Mouse (Mus musculus) limb, embryonic 14.5 days (tissue): Measurements from ENCODE around the gene Hps1. TPM values are rescaled to one million over a fixed set of nuclear protein-coding genes. Genes with fewer than 3 reads are reported as not detected.

ENCODE experiments used
- ATAC-seq: fragments of 200-750 bp; cut with Nextera tagmentation; 2 replicates; pipeline ENCODE4 v1.8.0; 2017; ENCODE audit warnings: low read depth, moderate number of reproducible peaks, moderate TSS enrichment; ENCODE audit not compliant: low FRiP score
- DNase-seq: peaks from one replicate; pipeline ENCODE4 v3.0.0-alpha.2; 2015; ENCODE audit warnings: low spot score
- H3K27ac ChIP-seq: fragments of 300-500 bp; sonication (generic); replicated peaks from 2 replicates; pipeline ENCODE4 v1.5.1; 2014; ENCODE audit warnings: low read depth, mild to moderate bottlenecking, low read length, moderate library complexity, mixed read lengths
- H3K27me3 ChIP-seq: fragments of 300-500 bp; sonication (generic); 2 replicates; pipeline ENCODE4 v1.6.1; 2014; ENCODE audit warnings: low read length, mixed read lengths; ENCODE audit not compliant: control insufficient read depth, insufficient read depth
- H3K36me3 ChIP-seq: fragments of 300-500 bp; sonication (generic); 2 replicates; pipeline ENCODE4 v1.6.1; 2014; ENCODE audit warnings: mild to moderate bottlenecking, low read length, moderate library complexity, mixed read lengths; ENCODE audit not compliant: control insufficient read depth, insufficient read depth
- H3K4me1 ChIP-seq: fragments of 300-500 bp; sonication (generic); 2 replicates; pipeline ENCODE4 v1.6.1; 2014; ENCODE audit warnings: antibody characterized with exemption, low read length, mixed read lengths; ENCODE audit not compliant: control insufficient read depth, insufficient read depth
- H3K4me2 ChIP-seq: fragments of 300-500 bp; sonication (generic); replicated peaks from 2 replicates; pipeline ENCODE4 v1.6.1; 2014; ENCODE audit warnings: low read depth, mild to moderate bottlenecking, low read length, moderate library complexity; ENCODE audit not compliant: severe bottlenecking
- H3K4me3 ChIP-seq: fragments of 300-500 bp; sonication (generic); replicated peaks from 2 replicates; pipeline ENCODE4 v1.5.1; 2014; ENCODE audit warnings: low read length
- H3K9ac ChIP-seq: fragments of 300-500 bp; sonication (generic); 2 replicates; pipeline ENCODE4 v1.6.1; 2014; ENCODE audit warnings: mild to moderate bottlenecking, low read depth, low read length, moderate library complexity; ENCODE audit not compliant: severe bottlenecking
- H3K9me3 ChIP-seq: fragments of 300-500 bp; sonication (generic); 2 replicates; pipeline ENCODE4 v1.6.1; 2016; ENCODE audit warnings: low read length; ENCODE audit not compliant: control insufficient read depth
- POLR2A ChIP-seq: fragments of 200-500 bp; IDR thresholded peaks from 2 replicates; pipeline ENCODE4 v1.8.0; 2012; ENCODE audit warnings: inconsistent platforms, mild to moderate bottlenecking, moderate library complexity, borderline replicate concordance; ENCODE audit not compliant: insufficient read depth, insufficient read length; ENCODE audit errors: extremely low read depth
- WGBS: fragments of 180-500 bp; shearing (Covaris S2); extraction: QIAGEN DNeasy Blood & Tissue Kit; methylation state at CpG from one replicate; pipeline ENCODE4 v1.1.7; 2014; 5-methylcytosine and 5-hydroxymethylcytosine counted together
- polyA plus RNA-seq, 2 experiments: library from polyadenylated mRNA; depleted of rRNA in 1 of 2; stranded (reverse) in 1 of 2; unstranded in 1 of 2; fragments of >200 nt; fragmentation: Nextera tagmentation in 1 of 2; extraction: Ambion mirVana in 1 of 2; gene quantifications; 2 replicates each; pipeline versions ENCODE4 v1.2.1 to v1.2.3; 2012 to 2014

Hps1 gene
- polyA plus RNA-seq, 2 experiments: 12.0 to 20.9 TPM

GRCm38 (mm10) chr19:42746702-42747101 lies 33.1 kb downstream of the Hps1 start:
- ATAC-seq (no peak), DNase-seq (no peak)
- Histone ChIP-seq H3K4me2 (no peak overlapping the region), H3K27ac (no peak overlapping the region), H3K36me3 (no peaks in the 10 kb centered on the region), H3K4me3 (no peak overlapping the region), H3K9me3 (no peaks in the 10 kb centered on the region), H3K4me1 (peaks cover 29% of the 10 kb centered on the region), H3K27me3 (no peaks in the 10 kb centered on the region), H3K9ac (no peak overlapping the region)
- TF ChIP-seq POLR2A: no peak
- 91% methylated on average over 8 of the region's 8 CpGs for WGBS

- Histone ChIP-seq H3K4me2 (no peak overlapping the region), H3K4me3 (no peak overlapping the region), H3K27me3 (no peaks in the 10 kb centered on the region), H3K9ac (no peak overlapping the region), H3K27ac (no peak overlapping the region), H3K9me3 (no peaks in the 10 kb centered on the region), H3K4me1 (peaks cover 32% of the 10 kb centered on the region), H3K36me3 (no peaks in the 10 kb centered on the region)
- ATAC-seq (no peak), DNase-seq (no peak)
- no peak for TF ChIP-seq POLR2A
- WGBS: 72% methylated on average over 4 of the region's 4 CpGs
Observed at GRCm38 (mm10) chr19:42745869-42746224, 33.9 kb downstream of the Hps1 start.

GRCm38 (mm10) chr19:42745084-42745868 lies 34.5 kb downstream of the Hps1 start:
- TF ChIP-seq POLR2A: no peak
- ATAC-seq: no peak
- no peak overlapping the region for H3K4me2 ChIP-seq
- H3K27ac ChIP-seq: no peak overlapping the region
- WGBS: 39% methylated on average over 9 of the region's 9 CpGs
- H3K9me3 ChIP-seq: no peaks in the 10 kb centered on the region
- peaks cover 33% of the 10 kb centered on the region for H3K4me1 ChIP-seq
- H3K9ac ChIP-seq: no peak overlapping the region
- no peak overlapping the region for H3K4me3 ChIP-seq
- H3K36me3 ChIP-seq: no peaks in the 10 kb centered on the region
- H3K27me3 ChIP-seq: no peaks in the 10 kb centered on the region
- no peak for DNase-seq

GRCm38 (mm10) chr19:42744162-42744586 lies 35.6 kb downstream of the Hps1 start:
- no peak for TF ChIP-seq POLR2A
- no peak overlapping the region for H3K9ac ChIP-seq
- H3K4me3 ChIP-seq: no peak overlapping the region
- peak; percentile 63 for DNase-seq
- 19% methylated on average over 4 of the region's 4 CpGs for WGBS
- no peak overlapping the region for H3K27ac ChIP-seq
- no peak overlapping the region for H3K4me2 ChIP-seq
- H3K4me1 ChIP-seq: peaks cover 34% of the 10 kb centered on the region
- no peaks in the 10 kb centered on the region for H3K27me3 ChIP-seq
- ATAC-seq: peak; percentile 84
- H3K36me3 ChIP-seq: no peaks in the 10 kb centered on the region
- no peaks in the 10 kb centered on the region for H3K9me3 ChIP-seq

GRCm38 (mm10) chr19:42743261-42743660 lies 36.5 kb downstream of the Hps1 start:
- Histone ChIP-seq H3K36me3 (no peaks in the 10 kb centered on the region), H3K4me2 (no peak overlapping the region), H3K27me3 (no peaks in the 10 kb centered on the region), H3K9ac (no peak overlapping the region), H3K27ac (no peak overlapping the region), H3K4me3 (no peak overlapping the region), H3K4me1 (peaks cover 30% of the 10 kb centered on the region), H3K9me3 (no peaks in the 10 kb centered on the region)
- ATAC-seq: no peak
- 75% methylated on average over 16 of the region's 16 CpGs for WGBS
- no peak for DNase-seq
- no peak for TF ChIP-seq POLR2A
